Mouse (Mus musculus) cerebellum, adult 2 months (tissue): ENCODE results near the gene Gga2.

Source experiments
- CTCF ChIP-seq: fragments of 200-500 bp; IDR thresholded peaks from 2 replicates; pipeline ENCODE4 v1.5.1; 2011; ENCODE audit warnings: low read depth, mild to moderate bottlenecking, control low read depth, low read length, moderate library complexity, borderline replicate concordance; ENCODE audit not compliant: insufficient read depth
- POLR2A ChIP-seq: fragments of 200-500 bp; IDR thresholded peaks from 2 replicates; pipeline ENCODE4 v1.6.1; 2011; ENCODE audit warnings: low read length, control low read depth, borderline replicate concordance; ENCODE audit not compliant: insufficient read depth

GRCm38 (mm10) chr7:121936861-121937630 lies 84.0 kb downstream of the Gga2 start:
- TF ChIP-seq CTCF (no peak), POLR2A (no peak)
